Mouse (Mus musculus) kidney, embryonic 16.5 days (tissue): Measurements from ENCODE around the gene Pbx4. TPM values are rescaled to one million over a fixed set of nuclear protein-coding genes. Genes with fewer than 3 reads are reported as not detected.

ENCODE experiments used
- ATAC-seq: fragments of 200-750 bp; cut with Nextera tagmentation; 2 replicates; pipeline ENCODE4 v1.8.0; 2017; ENCODE audit warnings: moderate TSS enrichment; ENCODE audit not compliant: low FRiP score, low TSS enrichment
- H3K27ac ChIP-seq: fragments of 300-500 bp; sonication (generic); 2 replicates; pipeline ENCODE4 v1.5.1; 2014; ENCODE audit warnings: low read length
- H3K27me3 ChIP-seq: fragments of 300-500 bp; sonication (generic); 2 replicates; pipeline ENCODE4 v1.6.1; 2014; ENCODE audit warnings: low read length, control low read depth, mixed read lengths; ENCODE audit not compliant: insufficient read depth
- H3K36me3 ChIP-seq: fragments of 300-500 bp; sonication (generic); 2 replicates; pipeline ENCODE4 v1.6.1; 2014; ENCODE audit warnings: low read length, control low read depth, mixed read lengths; ENCODE audit not compliant: insufficient read depth
- H3K4me1 ChIP-seq: fragments of 300-500 bp; sonication (generic); 2 replicates; pipeline ENCODE4 v1.6.1; 2014; ENCODE audit warnings: low read length, control low read depth, mixed read lengths; ENCODE audit not compliant: insufficient read depth
- H3K4me2 ChIP-seq: fragments of 300-500 bp; sonication (generic); replicated peaks from 2 replicates; pipeline ENCODE4 v1.6.1; 2014; ENCODE audit warnings: low read depth, low read length
- H3K4me3 ChIP-seq: fragments of 300-500 bp; sonication (generic); 2 replicates; pipeline ENCODE4 v1.5.1; 2014; ENCODE audit warnings: mild to moderate bottlenecking, low read length
- H3K9ac ChIP-seq: fragments of 300-500 bp; sonication (generic); replicated peaks from 2 replicates; pipeline ENCODE4 v1.6.1; 2014; ENCODE audit warnings: low read length
- H3K9me3 ChIP-seq: fragments of 300-500 bp; sonication (generic); 2 replicates; pipeline ENCODE4 v1.6.1; 2016; ENCODE audit warnings: low read length, control low read depth
- WGBS: fragments of 180-500 bp; shearing (Covaris S2); extraction: QIAGEN DNeasy Blood & Tissue Kit; methylation state at CpG from one replicate; pipeline ENCODE4 v1.1.7; 2014; 5-methylcytosine and 5-hydroxymethylcytosine counted together
- polyA plus RNA-seq: library from polyadenylated mRNA; unstranded; fragments of >200 nt; fragmentation: Nextera tagmentation; extraction: Ambion mirVana; gene quantifications from 2 replicates; pipeline ENCODE4 v1.2.1, GENCODE M21; 2015

The Pbx4 gene
- polyA plus RNA-seq, 1 experiment from 2014 or later, result 9.3 TPM

DNA sequence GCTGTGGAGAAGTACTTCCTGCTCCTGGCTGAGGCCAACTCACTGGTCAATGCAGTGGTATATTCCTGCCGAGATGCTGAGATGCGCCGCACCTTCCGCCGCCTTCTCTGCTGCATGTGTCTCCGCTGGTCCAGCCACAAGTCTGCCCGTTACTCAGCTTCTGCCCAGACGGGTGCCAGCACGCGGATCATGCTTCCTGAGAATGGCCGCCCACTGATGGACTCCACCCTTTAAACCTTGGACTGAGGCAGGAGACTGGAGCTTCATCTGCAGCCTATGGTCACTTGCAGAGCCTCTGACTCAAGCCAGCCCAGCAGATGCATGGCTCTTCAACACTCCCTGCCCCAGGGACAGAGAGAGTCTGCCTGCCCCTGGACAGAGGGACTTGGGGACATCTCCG lies 5.9 kb upstream of the Pbx4 start:
- H3K9ac ChIP-seq, result no peak overlapping the region
- ATAC-seq, result no peak
- H3K4me2 ChIP-seq, result no peak overlapping the region
- H3K27me3 ChIP-seq, result no peaks in the 10 kb centered on the region
- H3K4me1 ChIP-seq, result peaks cover 24% of the 10 kb centered on the region
- peaks cover 13% of the 10 kb centered on the region; the same call in 1 of the 2 replicates for H3K36me3 ChIP-seq
- H3K27ac ChIP-seq, result no peak overlapping the region
- H3K9me3 ChIP-seq, result no peaks in the 10 kb centered on the region
- H3K4me3 ChIP-seq, result no peak overlapping the region
- 91% methylated on average over 12 of the region's 12 CpGs for WGBS

- ATAC-seq, result no peak
- H3K36me3 ChIP-seq, result no peaks in the 10 kb centered on the region
- WGBS, result 65% methylated on average over 8 of the region's 8 CpGs
- peaks cover 6% of the 10 kb centered on the region for H3K4me1 ChIP-seq
- H3K27me3 ChIP-seq, result no peaks in the 10 kb centered on the region
- H3K4me3 ChIP-seq, result no peak overlapping the region
- no peak overlapping the region for H3K9ac ChIP-seq
- no peak overlapping the region for H3K4me2 ChIP-seq
- H3K27ac ChIP-seq, result no peak overlapping the region
- no peaks in the 10 kb centered on the region for H3K9me3 ChIP-seq
Observed at GRCm38 (mm10) chr8:69837057-69837682, 4.9 kb downstream of the Pbx4 start.

- WGBS, result 75% methylated on average over 3 of the region's 3 CpGs
- Histone ChIP-seq H3K9ac (no peak overlapping the region; the same call in 1 of the 2 replicates), H3K36me3 (no peaks in the 10 kb centered on the region), H3K27ac (no peak overlapping the region), H3K4me1 (no peaks in the 10 kb centered on the region), H3K9me3 (no peaks in the 10 kb centered on the region), H3K27me3 (no peaks in the 10 kb centered on the region), H3K4me3 (no peak overlapping the region), H3K4me2 (no peak overlapping the region)
- ATAC-seq, result no peak
Observed at GRCm38 (mm10) chr8:69847167-69848065, 15.1 kb downstream of the Pbx4 start.

DNA sequence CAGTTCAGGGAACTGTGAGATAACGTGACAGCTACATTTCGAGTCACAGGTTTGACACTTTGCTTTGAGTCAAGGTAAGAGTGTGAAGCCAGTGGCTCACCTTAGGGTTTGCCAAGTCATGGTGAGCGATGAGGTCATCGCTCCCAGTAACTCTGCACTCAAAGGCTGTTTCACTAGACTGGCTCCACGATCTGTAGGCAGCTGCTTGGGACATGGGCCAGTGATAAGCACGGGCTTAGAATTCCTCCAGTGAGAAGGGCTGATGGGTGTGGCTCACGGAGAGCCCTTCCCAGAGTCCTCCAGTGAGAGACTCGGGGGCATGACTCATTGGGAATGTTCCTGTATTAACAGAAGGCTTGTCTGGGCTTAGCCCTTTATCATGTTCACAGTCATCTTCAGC lies 16.7 kb downstream of the Pbx4 start:
- H3K4me3 ChIP-seq, result no peak overlapping the region
- H3K4me2 ChIP-seq, result no peak overlapping the region
- 79% methylated on average over 8 of the region's 8 CpGs for WGBS
- H3K9me3 ChIP-seq, result no peaks in the 10 kb centered on the region
- no peak overlapping the region for H3K9ac ChIP-seq
- no peak overlapping the region for H3K27ac ChIP-seq
- H3K27me3 ChIP-seq, result no peaks in the 10 kb centered on the region
- 0 out of 2 replicates have a peak, but pooled peaks have one; percentile 22 for ATAC-seq
- no peaks in the 10 kb centered on the region for H3K36me3 ChIP-seq
- H3K4me1 ChIP-seq, result no peaks in the 10 kb centered on the region

DNA sequence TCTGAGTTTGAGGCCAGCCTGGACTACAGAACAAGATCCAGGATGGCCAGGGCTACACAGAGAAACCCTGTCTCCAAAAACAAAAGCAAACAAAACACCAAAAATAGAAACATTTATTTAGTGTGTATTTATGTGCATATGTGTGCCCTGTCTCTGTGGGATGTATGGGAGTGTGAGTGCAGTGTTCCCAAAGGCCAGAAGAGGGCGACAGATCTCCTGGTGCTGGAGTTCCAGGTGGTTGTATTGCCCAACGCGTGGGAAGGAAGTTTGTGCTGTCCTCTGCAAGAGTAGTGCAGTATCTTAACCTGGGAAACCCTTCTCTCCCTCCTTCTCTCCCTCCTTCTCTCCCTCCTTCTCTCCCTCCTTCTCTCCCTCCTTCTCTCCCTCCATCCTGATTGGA lies 17.6 kb downstream of the Pbx4 start:
- H3K27me3 ChIP-seq, result no peaks in the 10 kb centered on the region
- WGBS, result 48% methylated on average over 3 of the region's 3 CpGs
- H3K36me3 ChIP-seq, result no peaks in the 10 kb centered on the region
- H3K27ac ChIP-seq, result no peak overlapping the region
- no peak overlapping the region for H3K9ac ChIP-seq
- H3K4me3 ChIP-seq, result no peak overlapping the region
- ATAC-seq, result no peak
- H3K4me2 ChIP-seq, result no peak overlapping the region
- no peaks in the 10 kb centered on the region for H3K4me1 ChIP-seq
- no peaks in the 10 kb centered on the region for H3K9me3 ChIP-seq

DNA sequence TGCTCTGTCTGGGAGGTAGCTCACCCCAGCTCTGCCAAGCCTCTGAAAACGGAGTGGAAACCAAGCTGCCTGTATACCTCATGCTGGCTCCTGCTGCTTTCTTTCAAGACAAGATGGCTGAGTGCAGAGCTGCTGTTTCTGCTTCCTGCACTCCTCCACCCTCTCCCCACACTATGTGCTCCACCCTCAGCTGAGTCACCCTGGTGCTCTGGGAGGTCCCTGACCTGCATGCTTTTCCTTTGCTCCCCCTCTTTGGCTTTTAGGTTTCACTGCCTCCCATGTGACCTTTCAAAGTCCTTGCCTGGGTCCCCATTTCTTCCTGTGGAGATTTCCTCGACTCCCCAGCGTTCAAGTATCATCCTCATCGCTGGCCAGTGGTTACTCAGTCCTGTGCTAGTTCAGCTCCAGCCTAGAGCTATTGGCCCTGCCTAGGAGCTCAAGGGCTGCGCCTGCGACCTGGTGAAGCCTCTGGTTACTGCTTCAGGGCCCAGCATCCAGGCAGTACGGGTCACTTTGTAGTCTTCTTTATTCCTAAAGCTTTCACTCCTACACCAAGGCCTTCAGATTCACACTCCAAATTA lies 18.7 kb downstream of the Pbx4 start:
- Histone ChIP-seq H3K9me3 (no peaks in the 10 kb centered on the region), H3K27me3 (no peaks in the 10 kb centered on the region), H3K4me3 (no peak overlapping the region), H3K36me3 (no peaks in the 10 kb centered on the region), H3K27ac (no peak overlapping the region), H3K4me2 (no peak overlapping the region), H3K9ac (no peak overlapping the region), H3K4me1 (no peaks in the 10 kb centered on the region)
- WGBS, result 80% methylated on average over 7 of the region's 7 CpGs
- no peak for ATAC-seq

DNA sequence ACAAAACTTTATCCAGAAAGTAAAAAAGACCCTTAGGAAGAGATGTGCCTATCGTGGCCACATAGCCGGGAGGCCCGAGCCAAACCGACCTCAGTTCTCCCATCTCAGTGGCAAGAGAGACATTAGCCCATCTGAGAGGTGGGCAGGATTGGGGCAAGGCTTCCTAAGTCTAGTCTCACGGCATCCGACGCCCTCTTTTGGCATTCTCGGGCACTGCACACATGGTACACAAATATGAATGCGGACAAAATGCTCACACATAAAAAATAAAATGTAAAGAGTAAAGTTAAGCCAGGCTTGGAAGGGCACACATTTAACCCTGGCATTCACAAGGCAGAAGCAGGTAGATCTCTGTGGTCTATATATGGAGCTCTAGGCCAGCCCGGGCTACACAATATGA lies 21.6 kb downstream of the Pbx4 start:
- no peaks in the 10 kb centered on the region for H3K9me3 ChIP-seq
- WGBS, result 92% methylated on average over 10 of the region's 10 CpGs
- no peak overlapping the region for H3K9ac ChIP-seq
- no peaks in the 10 kb centered on the region for H3K36me3 ChIP-seq
- no peak overlapping the region for H3K27ac ChIP-seq
- H3K4me3 ChIP-seq, result no peak overlapping the region
- no peak overlapping the region for H3K4me2 ChIP-seq
- no peak for ATAC-seq
- H3K4me1 ChIP-seq, result no peaks in the 10 kb centered on the region
- H3K27me3 ChIP-seq, result no peaks in the 10 kb centered on the region

DNA sequence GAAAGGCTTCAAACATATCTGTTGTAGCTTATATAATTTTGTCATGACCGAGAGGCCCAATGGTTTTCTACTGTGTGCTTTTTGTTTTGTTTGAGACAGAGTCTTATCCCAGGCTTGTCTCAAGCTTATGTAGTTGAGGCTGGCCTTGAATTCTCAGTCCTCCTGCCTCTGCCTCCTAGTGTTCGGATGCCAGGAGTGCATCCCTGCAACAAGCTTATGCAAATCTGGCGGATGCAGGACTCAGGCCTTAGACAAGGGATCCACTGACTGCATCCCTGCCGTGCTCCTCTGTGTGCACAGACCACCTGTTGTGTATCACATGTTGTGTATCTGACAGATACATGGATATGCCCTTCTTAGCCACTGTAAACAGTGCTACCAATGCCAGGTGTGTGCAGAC lies 28.5 kb downstream of the Pbx4 start:
- Histone ChIP-seq H3K27ac (no peak overlapping the region), H3K4me1 (no peaks in the 10 kb centered on the region), H3K9me3 (no peaks in the 10 kb centered on the region), H3K4me3 (no peak overlapping the region), H3K36me3 (no peaks in the 10 kb centered on the region), H3K27me3 (no peaks in the 10 kb centered on the region), H3K9ac (no peak overlapping the region), H3K4me2 (no peak overlapping the region)
- WGBS, result 64% methylated on average over 4 of the region's 4 CpGs
- ATAC-seq, result no peak

DNA sequence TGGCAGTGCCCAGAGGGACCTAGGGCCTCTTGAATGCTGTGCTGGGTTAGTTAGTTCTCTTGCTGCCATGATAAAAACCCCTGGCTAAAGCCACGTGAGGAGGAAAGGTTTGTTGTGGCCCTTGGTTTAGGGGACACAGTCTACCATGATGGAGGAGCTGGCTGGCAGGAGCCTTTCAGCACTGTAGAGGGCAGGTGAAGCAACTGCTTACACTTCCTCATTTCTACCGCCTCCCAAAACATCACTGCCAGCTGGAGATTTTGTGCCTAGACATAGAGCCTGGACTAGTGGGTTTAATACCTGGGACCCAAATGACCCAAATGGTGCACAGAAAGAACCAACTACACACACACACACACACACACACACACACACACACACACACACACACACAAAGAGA lies 29.0 kb downstream of the Pbx4 start:
- ATAC-seq, result no peak
- Histone ChIP-seq H3K4me3 (no peak overlapping the region), H3K4me2 (no peak overlapping the region), H3K27me3 (no peaks in the 10 kb centered on the region), H3K9ac (no peak overlapping the region), H3K36me3 (no peaks in the 10 kb centered on the region), H3K27ac (no peak overlapping the region), H3K4me1 (no peaks in the 10 kb centered on the region), H3K9me3 (no peaks in the 10 kb centered on the region)
- 68% methylated on average over 2 of the region's 2 CpGs for WGBS
